Mouse (Mus musculus) liver, embryonic 14.5 days (tissue): ENCODE data around the gene Ccdc61.
A peak's percentile ranks its signal among the peaks of the same experiment; 100 is the strongest.

ENCODE experiments used
- CTCF ChIP-seq: IDR thresholded peaks from 2 replicates; pipeline ENCODE4 v1.5.1; 2016; ENCODE audit warnings: antibody characterized with exemption, low read depth, control low read depth
- EP300 ChIP-seq: IDR thresholded peaks from 2 replicates; pipeline ENCODE4 v1.6.1; 2016; ENCODE audit warnings: antibody characterized with exemption, low read depth

GRCm38 (mm10) chr7:18896536-18896935, 13.7 kb downstream of the Ccdc61 start:
- TF ChIP-seq CTCF (peak; percentile 53), EP300 (no peak)
